Mouse (Mus musculus): ENCODE results near the gene Gramd1b. TPM values are rescaled to one million over a fixed set of nuclear protein-coding genes. Genes with fewer than 3 reads are reported as not detected.

Gene Gramd1b
- total RNA-seq, 2 experiments from 2014 or later: 15.9 to 30.2 TPM

DNA sequence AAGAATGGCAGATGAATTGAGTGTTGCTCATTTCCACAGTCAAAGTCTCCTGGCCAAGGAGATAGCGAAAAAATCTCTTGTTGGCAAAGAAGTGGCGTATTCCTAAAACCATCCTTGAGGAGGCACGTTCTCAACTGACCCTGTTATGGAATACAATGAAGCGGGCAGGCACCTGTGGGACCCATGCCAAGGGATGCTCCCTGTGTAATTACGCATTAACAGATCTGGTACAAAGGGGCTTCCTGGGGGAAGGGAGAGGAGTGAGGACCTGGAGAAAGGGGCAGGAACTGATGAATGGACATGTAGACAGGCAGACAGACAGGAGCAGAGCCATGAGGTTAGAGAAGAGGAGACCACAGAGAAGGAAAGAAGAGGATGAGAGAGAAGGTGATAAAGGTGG, 146.4 kb downstream of the Gramd1b start:
- intact Hi-C loops (cut with DNase I; ENCODE audit: low total_unique reads): loop anchor here (10.0 kb wide), 1 partner anchor 50 kb away; no protein-coding TSS in a partner anchor
- no peak for DNase-seq

GRCm38 (mm10) chr9:40382508-40382907, 148.7 kb downstream of the Gramd1b start:
- intact Hi-C loops (cut with DNase I; ENCODE audit: low total_unique reads): loop anchor here (10.0 kb wide), 1 partner anchor 48 kb away; no protein-coding TSS in a partner anchor
- no peak for DNase-seq

DNA sequence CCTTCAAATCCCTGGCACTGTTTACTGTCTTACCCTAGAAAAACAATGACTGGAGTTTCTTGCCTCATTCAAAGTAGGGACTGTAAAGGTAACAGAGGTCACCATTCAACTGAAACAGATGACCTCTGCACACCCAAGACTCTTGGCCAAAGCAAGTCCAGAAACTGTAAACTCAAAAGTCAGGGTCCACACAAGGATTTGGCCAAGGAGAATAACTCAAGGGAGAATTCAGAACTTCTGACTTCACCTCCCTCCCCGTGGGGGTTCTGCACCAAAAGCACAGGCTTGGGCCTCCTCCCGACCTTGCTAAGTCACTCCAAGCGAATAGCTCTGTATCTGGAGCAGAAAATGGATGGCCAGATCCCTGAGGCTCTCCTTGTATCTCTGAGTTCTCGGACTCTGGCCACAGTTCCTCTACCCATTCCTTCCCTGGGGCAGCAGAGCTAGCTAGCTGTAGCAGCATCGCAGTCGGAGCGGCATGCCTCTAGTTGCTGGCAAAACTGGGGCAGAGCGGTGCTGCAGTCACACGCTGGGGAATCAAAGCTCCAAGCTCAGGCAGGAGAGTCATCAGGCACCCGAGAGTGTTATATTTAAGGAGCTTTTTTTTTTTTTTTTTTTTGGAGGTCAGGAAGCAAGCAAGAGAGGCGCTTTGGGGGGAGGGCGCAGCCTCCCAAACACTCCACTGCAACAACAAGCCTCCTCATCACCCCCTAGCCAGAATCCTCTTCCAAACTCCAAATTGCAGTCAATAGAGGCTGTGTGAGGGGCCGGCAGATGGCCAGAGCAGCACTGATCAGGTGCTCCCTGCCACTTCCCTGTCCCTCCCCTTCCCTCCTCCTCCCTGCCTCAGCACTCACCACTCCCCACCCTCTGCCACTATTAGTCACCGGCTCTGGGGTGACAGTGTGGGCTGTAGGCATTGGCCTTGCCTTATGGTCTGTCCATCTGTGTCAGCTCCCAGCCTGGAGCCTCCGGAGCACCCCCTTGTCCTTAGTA, 149.5 kb downstream of the Gramd1b start:
- intact Hi-C loops (cut with DNase I; ENCODE audit: low total_unique reads): loop anchor here (10.0 kb wide), 1 partner anchor 47 kb away; no protein-coding TSS in a partner anchor
- no peak for DNase-seq

DNA sequence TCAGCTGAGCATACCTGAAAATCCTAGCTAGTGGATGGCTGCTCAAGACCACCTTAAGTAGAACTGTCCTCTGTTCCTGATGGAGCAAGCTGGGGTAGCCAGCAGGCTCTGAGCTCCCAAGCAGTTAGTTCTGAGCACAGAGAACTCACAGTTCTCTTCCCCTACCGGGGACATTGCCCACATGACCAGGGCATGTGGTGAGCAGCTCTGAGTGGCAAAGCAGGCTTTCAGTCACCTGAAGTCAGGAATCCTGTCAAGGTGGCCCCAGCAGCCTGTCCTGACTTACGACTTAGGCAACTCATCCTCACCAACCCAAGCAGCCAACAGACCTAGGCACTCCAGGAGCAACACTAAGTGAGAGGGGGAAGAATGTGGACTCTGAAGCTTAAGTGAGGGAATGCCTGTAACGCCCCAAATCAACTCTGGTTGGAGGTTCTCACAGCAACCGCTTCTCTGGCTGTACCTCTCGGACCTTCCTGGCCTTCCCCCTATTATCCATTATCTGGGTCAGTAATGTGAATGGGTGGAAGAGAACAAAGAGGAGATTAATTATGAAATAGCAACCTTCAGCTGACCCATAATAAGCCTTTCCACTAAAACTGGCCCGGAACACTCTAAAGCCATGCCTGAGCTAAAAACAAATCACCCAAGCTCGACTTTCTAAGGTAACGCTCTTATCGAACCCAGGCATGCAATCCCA, 154.3 kb downstream of the Gramd1b start:
- intact Hi-C loops (cut with DNase I; ENCODE audit: low total_unique reads): no loop called here
- no peak for DNase-seq

DNA sequence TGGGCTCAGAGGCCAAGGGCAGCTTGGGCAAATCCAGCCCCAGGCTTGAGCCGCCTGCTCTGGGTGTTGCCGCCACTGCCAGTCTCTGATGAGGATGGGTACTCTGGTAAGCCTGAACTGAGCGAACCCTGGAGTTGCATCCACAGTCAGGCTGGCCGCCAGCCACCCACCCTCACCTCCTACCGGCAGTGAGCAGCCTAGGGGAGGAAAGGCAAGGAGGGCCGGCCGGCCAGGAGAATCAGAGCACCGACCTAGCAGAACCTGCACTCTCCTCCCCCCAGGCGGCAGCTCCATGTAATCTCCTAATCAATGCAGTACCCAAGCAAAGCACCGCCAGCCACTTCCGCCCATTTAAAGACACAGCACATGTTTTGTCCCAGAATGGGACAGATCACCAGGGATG, 155.0 kb downstream of the Gramd1b start:
- DNase-seq: no peak
- intact Hi-C loops (cut with DNase I; ENCODE audit: low total_unique reads): no loop called here

- no peak for DNase-seq
- intact Hi-C loops (cut with DNase I; ENCODE audit: low total_unique reads): no loop called here
Measured at GRCm38 (mm10) chr9:40375518-40375917, 155.7 kb downstream of the Gramd1b start.

DNA sequence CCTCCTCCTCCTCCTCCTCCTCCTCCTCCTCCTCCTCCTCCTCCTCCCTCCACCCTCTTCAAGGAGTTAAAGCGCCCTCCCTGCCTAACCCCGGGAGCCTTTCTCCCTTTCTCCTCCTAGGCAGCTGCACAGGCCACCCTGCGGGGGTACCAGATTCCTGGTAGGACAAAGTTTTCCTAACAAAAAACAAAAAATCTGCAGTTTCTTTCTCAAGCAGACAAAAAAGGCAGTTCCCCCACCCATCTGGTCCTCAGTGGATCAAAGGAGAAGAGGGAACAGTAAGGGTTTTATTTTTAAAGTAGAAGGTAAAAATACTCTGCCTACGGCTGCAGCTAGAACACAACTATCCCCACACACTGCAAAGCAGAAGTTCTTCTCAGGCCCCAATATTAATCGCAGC, 156.2 kb downstream of the Gramd1b start:
- intact Hi-C loops (cut with DNase I; ENCODE audit: low total_unique reads): no loop called here
- DNase-seq: no peak

GRCm38 (mm10) chr9:40374533-40374971, 156.6 kb downstream of the Gramd1b start:
- intact Hi-C loops (cut with DNase I; ENCODE audit: low total_unique reads): no loop called here
- DNase-seq: no peak

GRCm38 (mm10) chr9:40374052-40374451, 157.1 kb downstream of the Gramd1b start:
- no peak for DNase-seq
- intact Hi-C loops (cut with DNase I; ENCODE audit: low total_unique reads): no loop called here

GRCm38 (mm10) chr9:40370151-40370550, 161.0 kb downstream of the Gramd1b start:
- intact Hi-C loops (cut with DNase I; ENCODE audit: low total_unique reads): no loop called here
- no peak for DNase-seq

GRCm38 (mm10) chr9:40366795-40367194, 164.4 kb downstream of the Gramd1b start:
- intact Hi-C loops (cut with DNase I; ENCODE audit: low total_unique reads): no loop called here
- DNase-seq: no peak

GRCm38 (mm10) chr9:40364312-40364711, 166.9 kb downstream of the Gramd1b start:
- intact Hi-C loops (cut with DNase I; ENCODE audit: low total_unique reads): no loop called here
- DNase-seq: no peak

DNA sequence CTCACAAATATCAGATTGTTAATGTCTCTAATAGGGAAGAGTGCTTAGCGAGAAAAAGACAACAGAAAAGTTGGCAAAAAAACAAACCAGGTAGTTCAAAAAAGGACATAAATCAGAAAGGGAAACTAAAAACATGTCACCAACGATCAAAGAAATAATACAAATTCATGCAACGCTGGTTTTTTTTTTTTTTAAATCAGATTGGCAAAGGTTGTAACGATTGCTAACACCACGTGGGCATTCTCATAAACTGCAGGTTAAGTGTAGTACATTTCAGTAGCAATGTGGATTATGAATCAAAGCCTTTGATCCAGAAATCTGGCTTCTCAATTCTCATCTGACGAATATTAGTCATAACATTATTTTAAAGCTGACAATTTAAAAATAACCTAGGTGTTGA, 169.2 kb downstream of the Gramd1b start:
- intact Hi-C loops (cut with DNase I; ENCODE audit: low total_unique reads): no loop called here

GRCm38 (mm10) chr9:40358408-40358896, 172.7 kb downstream of the Gramd1b start:
- intact Hi-C loops (cut with DNase I; ENCODE audit: low total_unique reads): no loop called here
- DNase-seq: no peak

More for the DNA sequence above, 169.2 kb downstream of the Gramd1b start:
- no peak for DNase-seq

- intact Hi-C loops (cut with DNase I; ENCODE audit: low total_unique reads): no loop called here
Measured at GRCm38 (mm10) chr9:40356768-40357446, 174.3 kb downstream of the Gramd1b start.

GRCm38 (mm10) chr9:40356368-40356767, 174.8 kb downstream of the Gramd1b start:
- no peak for DNase-seq
- intact Hi-C loops (cut with DNase I; ENCODE audit: low total_unique reads): no loop called here

More at GRCm38 (mm10) chr9:40356768-40357446, 174.3 kb downstream of the Gramd1b start:
- DNase-seq: no peak

GRCm38 (mm10) chr9:40355406-40355805, 175.8 kb downstream of the Gramd1b start:
- intact Hi-C loops (cut with DNase I; ENCODE audit: low total_unique reads): no loop called here
- no peak for DNase-seq

DNA sequence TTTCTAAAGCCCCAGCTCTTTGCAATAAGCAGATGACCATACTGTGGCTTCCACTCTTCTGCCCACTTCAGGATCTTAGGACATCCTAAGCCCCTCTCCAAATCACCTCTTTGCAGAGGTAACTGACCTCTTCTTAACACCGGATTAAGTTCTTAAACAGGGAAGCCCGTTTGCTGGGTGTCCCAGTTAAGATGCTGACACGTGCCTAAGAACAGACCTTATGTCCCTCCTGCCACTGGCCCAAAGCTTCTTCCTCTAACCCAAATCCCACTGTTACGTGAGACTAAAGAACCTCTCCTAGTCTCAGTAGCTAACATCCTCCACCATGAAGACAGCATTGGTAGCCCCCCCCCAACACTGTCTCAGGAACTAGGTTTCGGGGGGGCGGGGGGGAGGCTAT, 177.6 kb downstream of the Gramd1b start:
- no peak for DNase-seq
- intact Hi-C loops (cut with DNase I; ENCODE audit: low total_unique reads): no loop called here

DNA sequence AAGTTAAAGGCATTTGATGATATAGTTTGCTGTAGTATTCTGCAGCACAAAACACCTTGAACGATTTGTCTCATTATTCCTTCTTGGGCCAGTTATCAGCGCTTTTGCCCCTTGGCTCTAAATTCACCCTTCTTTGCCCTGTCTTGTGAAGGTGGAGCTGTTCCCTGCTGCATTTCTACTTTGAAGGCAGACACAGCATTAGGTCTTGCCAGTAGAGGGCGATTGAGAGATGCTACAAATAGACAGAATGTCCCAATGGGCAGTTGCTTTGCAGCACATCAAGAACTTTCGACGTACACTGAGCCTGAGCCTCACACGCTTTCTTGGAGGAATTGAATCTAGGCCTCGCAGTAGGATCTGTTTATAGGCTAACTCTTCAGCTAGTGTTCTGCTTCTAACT, 180.5 kb downstream of the Gramd1b start:
- intact Hi-C loops (cut with DNase I; ENCODE audit: low total_unique reads): no loop called here

GRCm38 (mm10) chr9:40350052-40350451, 181.1 kb downstream of the Gramd1b start:
- intact Hi-C loops (cut with DNase I; ENCODE audit: low total_unique reads): no loop called here
- DNase-seq: no peak

More for the DNA sequence above, 180.5 kb downstream of the Gramd1b start:
- DNase-seq: no peak

All from gastrocnemius, postnatal 14 days (tissue).